Mouse (Mus musculus) MN1 (cell line): ENCODE results near the gene Tspan9.
A peak's percentile ranks its signal among the peaks of the same experiment; 100 is the strongest.

Experiments used
- DNase-seq: peaks from one replicate; pipeline ENCODE4 v3.0.0-alpha.2; 2016; ENCODE audit warnings: low spot score

The Tspan9 gene

DNA sequence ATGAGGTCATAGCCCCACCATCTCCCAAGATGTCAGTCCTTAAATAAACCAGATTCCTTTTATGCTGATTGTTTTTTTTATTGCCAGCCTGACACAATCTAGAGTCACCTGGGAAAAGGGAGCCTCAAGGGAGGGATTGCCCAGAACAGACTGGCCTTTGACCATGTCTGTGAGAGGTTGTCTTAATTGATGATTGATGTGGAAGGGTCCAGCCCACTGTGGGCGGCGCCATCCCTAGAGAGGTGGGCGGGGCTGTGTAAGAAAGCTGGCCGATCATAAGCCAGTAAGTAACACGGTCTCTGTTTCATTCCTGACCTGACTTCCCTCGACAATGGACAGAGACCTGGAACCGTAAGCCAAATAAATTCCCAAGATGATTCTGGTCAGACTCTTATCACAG is 124.3 kb downstream of the Tspan9 start:
- DNase-seq, result no peak

DNA sequence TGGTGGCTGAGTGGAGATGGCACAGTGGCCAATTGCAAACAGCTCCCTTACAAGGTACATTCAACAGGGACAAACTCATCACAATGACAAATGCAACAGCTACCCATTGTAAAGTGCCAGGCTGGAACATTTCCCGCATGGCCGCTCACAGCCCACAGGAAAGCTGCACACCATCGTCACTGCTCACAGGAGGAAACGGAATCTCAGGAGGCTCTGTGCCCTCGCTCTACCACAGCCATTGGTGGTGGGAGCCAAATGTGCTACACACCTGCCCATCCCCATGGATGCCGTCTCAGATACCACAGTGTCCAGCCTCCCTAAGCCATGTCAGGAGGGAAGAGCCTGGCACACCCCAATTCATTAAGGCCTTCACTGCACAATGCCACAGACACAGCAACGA is 128.1 kb downstream of the Tspan9 start:
- DNase-seq, result no peak

DNA sequence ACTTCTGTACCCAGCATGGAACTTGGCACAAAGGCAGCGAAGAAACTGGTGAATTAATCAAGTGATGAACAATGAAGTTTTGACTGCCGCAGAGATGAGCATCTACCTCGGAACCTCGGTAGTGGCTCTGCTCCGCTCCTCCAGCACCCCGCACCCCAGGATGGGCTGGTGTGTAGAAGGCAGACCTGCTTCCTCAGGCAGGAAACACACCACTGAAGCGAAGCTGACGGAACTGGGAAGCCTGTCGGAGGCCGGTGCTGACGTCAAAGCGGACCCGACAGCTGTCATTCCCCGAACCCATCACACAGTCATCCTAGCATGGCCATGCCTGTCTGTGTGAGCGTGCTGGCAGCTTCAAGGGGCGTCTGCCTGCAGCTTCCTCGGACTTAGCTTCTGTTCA is 131.6 kb downstream of the Tspan9 start:
- no peak for DNase-seq

DNA sequence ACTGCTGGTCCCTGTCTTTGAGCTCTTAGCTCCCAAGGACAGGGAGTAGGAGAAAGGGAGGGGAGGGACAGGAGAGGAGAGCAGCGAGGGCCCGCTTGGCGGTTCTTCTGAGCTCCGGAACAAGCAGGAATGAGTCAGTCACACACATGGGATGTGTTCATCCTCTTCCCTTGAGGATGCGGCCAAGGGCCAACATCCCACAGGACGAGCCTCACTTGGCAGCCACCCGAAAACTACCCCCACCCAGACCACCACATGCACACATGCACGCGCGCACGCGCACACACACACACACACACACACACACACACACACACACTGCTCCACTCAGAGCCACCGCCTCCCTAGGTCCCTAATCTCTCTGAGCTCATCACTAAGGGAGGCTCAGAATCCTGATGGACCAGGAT is 132.3 kb downstream of the Tspan9 start:
- DNase-seq, result peak; percentile 25

DNA sequence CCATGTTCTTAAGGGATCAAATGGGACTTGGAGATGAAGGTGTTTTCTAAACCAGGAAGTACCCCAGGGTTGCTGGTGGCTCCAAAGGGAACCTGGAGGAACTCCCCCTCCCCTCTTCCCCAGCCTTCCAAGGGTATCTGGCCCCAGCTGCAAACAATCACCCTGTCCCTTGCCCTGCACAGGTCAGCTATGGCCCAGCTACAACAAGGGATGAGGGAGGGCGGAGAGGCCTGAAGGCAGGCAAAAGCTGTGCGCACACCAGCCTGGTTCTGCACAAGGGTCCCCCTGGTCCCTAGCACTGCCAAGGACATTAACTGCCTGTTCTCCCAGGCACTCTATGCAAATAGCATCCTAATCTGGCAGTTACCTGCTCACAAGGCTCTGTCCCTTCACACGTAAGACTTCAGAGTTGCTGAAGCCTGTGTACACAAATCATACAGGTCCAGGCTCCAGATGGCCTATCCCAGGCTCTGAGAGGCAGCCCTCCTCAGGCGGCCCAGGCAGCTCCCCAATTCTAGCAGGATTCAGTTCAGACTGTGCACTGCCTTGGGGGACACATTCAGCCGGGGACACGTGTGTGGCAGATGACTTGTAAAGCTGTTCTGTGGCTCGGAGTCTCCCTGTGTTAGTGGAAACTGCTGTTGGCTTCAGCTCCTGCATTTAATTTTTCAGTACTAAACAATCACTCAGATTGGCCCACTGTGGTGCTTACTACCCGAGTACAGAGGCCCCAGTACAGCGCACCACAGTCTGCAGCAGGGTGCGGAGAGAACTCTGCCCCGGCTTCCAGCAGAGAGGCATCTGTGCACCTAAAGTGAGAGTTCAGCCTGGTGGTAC is 133.0 kb downstream of the Tspan9 start:
- no peak for DNase-seq

DNA sequence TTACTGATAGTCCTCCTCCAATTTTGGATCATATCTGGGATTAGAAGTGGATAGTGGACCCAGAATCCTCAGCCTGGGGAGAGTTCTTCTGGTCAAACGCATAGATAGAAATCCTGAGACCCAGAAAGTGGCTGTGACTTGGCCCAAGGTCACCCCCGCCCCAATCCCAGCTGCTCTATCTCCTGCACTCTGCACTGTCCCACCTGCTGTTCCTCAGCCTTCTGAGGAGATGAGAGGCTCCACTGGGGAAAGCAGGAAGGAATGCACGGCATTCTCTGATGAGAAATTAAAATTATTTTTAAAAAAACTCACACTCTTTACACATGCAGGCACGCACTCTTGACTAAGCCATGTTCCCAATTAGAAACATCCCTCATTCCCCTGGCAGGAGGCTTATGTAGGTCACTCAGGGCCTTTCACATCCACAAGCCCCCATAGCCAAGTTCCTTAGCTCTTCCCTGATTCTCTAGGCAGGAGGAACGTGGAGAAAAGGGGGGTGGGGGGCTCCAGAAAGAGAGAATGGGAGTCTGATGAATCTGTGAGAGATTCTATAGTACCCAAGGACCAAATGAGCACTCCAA is 135.3 kb downstream of the Tspan9 start:
- no peak for DNase-seq

DNA sequence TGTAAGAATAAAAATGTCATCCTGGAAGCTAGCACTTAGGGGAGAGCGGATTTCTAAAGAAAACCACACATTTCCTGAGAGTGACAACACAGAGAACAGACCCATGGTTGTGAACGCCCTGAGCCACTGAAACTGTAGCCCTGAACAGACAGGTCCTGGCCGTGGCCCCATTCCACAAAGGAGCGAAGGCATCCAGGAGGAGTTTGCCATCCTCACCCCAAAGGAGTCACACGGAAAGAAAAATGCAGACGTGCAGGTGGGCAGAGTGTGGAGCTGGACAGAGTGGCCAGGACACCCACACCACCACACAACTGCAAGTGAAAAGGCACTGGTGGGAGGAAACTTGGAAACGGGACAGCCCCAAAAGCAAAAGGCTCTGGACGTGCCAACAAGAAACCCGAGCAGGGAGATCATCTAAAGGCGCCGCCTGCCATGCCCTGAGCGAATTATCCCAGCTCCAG is 136.1 kb downstream of the Tspan9 start:
- DNase-seq, result no peak

DNA sequence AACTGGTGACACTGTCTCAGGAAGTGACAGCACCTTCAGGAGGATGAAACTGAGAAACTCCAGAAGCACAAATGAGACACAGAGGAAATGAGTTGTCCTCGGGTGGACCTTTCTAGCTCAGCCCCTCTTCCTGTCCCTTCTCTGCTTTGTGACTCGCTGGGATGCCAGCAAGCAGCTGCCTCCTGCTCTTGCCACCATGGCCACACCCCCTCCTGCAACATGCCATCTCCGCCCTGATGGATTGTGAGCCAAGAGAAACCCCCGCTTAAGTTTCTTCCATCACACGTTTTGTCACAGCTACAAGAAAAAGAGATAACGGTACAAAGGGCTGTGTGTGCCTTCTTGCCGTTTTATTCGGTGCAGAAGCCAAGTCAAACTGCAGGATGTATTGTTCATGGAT is 137.2 kb downstream of the Tspan9 start:
- no peak for DNase-seq

DNA sequence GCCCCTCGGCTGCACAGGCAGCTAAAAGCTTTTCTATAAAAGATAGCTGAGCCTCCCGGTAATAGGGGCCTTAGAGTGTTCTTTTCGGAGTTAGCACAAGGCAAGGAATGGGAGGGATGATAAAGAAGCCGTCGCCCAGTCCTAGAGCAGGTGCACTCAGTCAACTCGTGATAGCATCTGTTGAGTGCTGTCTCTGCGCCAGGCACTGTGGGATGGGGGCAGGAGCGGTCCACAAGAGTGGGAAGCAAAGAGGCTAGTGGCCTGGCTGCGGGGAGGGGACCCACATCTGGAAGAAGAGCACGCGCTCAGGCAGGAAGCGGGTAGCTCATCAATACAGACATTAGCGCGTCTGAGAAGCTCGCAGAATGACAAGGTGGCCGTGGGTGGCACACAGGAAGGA is 138.8 kb downstream of the Tspan9 start:
- DNase-seq, result no peak

DNA sequence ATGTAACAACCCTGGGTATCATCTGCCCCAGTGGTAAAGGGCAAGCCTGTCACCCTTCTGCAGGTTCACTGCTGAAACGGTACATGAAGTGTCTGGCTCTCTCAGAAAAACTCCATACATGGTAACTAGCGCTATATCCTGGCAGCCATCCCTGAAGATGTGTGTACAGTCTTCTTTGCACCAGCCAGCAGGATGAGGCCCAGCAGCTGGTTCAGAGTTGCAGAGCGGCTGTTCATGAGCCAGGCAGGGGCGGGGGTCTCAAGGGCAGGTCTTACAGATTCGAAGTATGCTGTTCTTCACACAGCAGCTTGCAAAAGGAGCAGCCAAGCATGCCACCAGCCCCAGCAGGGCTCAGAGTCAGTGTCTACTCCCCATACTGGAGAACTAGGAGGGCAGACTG is 139.9 kb downstream of the Tspan9 start:
- no peak for DNase-seq

DNA sequence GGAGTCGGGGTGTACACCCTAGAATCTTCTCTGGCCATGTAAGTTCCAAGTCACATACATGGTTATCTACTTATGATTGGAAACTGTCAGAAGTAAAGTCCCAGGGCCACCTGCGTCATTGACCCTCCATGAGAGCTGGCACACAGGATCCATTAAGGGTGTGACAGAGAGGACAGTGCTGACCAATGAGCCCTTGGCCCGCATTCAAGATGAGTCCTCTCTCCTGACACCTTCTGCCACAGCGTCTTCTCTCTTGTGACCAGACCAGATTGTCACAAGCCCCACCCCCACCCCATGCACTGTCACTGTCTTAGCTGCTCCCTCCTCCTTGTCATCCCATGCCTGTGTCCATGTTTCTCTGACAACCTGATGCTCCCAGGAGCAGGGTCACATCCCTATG is 140.7 kb downstream of the Tspan9 start:
- no peak for DNase-seq

DNA sequence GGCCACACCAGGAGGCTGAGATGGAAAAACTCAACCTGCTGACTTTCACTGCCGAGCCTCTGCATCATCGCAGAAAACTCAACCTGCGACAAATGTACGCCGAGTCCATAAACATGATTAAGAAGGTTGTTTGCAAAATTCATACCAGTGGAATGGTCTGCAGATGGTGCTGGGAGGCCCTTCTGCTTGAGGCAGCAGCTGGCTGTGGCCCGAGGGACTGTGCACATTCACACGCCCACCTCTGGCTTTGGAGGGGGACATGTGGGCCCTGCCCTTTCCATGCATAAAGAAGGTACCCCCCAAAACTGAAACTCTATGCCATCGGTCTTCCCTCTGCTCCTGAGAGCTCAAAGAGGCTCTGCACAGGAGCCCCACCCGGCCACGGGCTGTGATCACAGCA is 141.3 kb downstream of the Tspan9 start:
- DNase-seq, result no peak

DNA sequence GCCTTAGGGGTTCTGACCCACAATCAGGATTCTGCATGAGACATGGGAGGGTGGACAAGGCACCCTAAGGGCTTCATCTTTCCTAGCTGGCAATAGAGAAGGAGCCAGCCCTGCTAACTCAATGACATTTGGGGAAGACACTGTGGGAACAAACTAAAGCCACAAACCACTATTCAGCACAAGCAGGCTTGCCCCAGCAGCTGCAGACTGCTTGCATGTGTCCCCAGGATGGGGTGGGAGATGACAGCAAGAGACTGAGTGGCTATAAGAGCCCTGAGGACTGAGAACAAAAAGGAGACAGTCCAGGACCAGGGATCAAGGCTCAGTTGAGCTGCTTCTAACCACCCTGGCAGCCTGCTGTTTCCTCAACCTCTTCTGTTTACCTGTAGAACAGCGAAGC is 141.8 kb downstream of the Tspan9 start:
- DNase-seq, result no peak

DNA sequence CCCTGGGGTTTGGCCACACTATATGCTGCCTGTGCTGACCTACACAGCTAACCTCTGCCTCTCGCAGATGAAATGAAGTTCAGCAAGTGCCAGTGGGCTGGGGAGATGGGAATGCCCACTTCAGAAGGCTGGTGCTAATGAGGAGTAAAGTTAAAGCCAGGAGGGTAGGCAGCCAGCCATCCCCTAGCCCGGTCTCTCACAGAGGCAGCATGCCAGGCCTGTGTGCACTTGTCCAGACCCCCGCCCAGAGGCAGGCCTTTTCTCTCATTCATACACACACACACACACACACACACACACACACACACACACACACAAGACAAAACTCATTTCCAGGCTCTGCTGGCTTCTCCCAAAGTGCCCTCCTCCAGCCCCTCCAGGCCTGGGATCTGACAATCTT is 142.6 kb downstream of the Tspan9 start:
- DNase-seq, result no peak

DNA sequence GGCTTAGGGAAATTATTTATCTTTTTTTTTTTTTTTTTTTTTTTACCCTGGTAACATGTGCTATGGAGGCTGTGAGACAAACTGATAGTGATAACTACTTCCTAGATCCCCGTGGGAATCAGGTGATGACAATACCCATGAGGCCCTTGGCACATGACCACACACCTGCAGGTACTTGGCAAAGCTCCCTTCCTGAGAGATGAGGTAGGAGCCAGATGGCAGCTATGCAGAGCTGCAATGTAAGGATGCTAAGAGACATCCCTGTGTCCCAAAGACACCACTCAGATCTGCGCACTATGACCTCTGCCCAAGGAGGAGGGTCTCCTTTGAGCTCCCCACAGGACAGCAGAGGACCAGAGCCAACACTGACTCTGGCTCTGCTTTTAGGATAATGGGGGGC is 144.3 kb downstream of the Tspan9 start:
- DNase-seq, result no peak

DNA sequence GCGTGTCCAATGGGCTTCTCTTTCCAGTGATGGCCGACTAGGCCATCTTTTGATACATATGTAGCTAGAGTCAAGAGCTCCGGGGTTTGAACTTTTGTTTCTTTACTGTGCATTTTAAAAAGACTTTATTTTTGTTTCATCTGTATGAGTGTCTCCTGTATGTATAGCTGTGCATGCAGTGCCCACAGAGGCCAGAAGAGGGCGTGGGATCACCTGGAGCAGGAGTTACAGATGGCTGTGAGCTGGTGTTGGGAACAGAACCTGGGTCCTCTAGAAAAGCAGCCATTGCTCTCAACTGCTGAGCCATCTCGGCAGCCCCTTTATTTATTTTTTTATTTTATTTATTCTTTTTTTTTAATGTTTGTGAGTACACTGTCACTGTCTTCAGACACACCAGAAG is 146.5 kb downstream of the Tspan9 start:
- no peak for DNase-seq

DNA sequence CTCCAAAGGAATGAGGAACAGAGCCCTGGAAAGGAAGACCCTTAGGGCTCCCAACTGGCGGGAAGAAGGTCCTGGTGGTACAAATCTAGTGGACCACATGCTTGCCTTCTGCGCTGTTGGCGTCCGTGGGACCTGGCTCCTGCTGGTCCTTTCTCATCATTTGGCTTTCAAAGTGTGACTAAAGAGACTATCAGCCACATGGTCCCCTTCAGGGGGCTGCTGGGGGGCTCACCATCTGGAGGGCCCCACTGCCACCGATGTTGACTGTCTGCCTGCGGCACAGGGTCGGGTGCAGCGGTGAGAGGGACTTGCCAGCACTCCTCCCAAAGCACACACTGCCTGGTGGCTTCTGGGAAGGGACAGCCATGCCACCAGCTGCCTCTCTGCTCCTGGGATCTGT is 150.4 kb downstream of the Tspan9 start:
- DNase-seq, result no peak

DNA sequence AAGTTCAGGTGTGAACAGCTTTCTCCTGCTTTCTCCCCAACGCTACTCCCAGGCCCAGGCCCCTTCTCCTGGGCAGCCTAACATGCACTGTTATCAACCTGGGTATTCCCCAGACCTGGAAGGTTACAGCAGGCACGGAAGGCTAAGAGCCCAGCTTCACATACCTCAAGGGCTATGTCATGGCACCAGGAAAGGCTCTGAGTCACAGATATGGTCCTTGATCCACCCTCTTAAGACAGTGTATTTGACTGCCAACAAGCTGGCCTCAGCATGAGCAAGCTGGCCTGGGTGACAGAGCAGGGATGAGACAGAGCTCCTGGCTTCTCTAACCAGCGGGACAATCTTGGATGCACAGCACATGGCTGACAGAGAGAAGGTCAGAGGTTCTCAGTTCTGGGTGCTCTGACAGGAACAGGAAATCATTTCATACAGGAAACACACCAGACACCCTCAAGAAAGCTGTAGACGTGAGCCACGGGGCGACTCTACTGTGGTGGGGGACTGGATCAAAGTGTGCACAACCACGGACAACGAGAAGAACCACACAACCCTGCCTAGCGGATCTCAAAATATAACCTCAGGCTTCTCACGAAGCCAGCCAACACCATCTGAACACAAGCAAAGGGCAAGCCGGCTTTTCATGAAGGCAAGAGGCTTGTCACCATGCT is 151.8 kb downstream of the Tspan9 start:
- DNase-seq, result peak; percentile 16

DNA sequence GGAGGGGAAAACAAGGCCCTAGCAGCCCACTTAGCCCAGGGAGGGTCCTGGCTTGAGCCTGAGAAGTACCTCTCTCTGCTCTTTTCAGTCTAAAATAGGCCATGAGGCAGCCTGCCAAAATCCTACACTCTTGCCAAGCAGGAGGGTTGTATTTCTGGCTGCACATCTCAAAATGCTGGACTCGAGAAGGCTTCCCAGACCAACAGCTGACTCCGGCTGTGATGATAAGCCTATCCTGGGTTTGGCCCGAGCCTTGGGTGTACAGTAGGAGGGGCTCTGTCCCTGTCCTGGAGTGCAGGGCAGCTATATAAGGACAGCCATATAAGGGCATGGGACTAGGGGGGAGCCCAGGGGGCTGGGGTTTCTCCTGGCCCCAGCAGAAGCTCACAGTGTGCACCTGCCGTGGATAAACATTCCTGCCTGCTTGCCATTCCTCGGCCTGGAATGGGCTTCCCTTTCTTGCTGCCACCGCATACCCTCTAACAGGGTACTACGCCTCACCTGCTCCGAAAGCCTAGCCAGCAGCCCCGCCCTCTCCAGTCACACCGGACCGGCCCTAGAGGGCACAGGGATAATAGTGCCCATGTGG is 153.7 kb downstream of the Tspan9 start:
- DNase-seq, result no peak

DNA sequence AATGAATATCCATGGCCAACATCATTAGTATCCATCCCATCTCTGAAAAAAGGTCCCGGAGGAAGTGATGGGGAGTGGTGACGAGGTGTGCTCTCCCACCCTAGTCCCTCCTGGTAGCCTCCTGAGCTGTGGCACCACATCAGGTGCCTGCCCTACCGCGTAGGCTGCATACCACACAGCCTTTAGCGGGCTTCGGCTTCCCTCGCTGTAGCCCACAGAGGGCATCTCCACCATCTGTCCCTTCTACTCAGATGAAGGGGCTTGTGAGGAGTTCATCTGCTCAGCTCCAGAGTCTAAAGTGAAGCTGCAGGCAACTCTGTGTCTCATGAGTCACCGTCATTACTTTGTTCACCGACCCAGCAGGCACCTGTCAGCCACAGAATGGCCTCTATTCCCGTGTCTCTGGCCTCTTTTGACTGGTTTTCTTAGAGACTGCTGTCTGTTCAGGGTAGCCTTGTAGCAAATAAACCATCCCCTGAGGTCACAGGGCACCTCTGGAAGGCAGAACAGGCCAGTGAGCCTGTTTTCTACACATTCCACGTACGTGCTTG is 154.4 kb downstream of the Tspan9 start:
- DNase-seq, result no peak

DNA sequence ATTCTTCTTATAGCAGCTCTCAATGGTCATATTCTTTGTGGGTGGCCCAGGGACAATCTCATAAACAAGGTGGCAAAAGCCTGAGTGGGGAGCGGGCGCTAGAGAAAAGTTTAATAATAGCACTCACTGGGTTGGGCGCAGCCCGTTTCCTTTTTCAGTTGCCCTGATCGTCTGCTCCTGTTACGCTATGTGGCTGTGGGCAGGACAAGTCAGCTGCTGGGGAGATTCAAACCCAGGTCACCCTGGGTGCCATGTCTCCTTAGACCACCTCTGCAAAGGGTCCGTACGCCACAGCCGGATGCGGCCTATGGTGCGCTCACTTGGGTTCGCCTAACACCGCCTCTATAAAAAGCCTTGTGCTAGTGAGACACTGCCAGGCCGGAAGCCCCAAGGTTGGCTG is 156.0 kb downstream of the Tspan9 start:
- DNase-seq, result no peak

DNA sequence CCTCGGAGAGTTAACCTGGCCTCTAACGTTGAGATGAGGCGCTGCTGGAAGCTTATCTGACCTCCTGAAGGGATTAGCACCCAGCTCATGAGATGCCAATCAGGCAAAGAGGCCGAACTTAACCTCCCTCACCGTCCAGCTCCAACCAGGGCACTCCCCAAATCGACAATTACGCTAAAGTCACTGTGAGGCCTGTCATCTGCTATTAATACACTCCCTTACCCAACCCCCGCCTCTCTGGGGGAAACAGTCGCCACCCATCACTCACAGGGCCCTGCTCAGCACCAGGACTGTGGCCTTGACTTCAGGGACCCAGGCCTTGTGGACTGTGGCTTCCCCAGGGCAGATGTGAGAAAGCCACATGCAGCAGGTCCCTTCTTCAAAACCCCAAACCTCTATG is 157.0 kb downstream of the Tspan9 start:
- DNase-seq, result no peak

DNA sequence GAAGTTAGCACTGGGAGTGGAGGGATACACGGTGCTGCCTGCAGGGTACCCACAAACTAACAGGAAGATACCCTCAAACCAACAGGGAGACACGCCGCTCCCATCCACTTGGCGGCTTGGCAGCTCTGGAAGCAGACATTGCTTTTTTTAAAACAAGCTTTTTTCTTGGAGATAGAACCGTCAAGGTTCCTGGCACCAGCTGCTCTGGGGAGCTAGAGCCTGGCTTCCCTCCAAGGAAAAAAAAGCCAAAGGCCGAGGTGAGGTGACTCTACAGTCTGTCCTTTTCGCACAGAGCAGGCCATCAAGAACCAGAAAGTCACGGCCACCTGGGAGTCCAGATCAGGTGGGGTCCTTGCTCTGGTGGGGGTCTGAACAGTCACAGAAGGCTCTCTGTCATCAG is 162.2 kb downstream of the Tspan9 start:
- DNase-seq, result no peak
